Mouse (Mus musculus) heart, postnatal 0 days (tissue): ENCODE data around the gene Cldnd2.

ENCODE experiments used
- CTCF ChIP-seq: IDR thresholded peaks from 2 replicates; pipeline ENCODE4 v1.5.1; 2016; ENCODE audit warnings: antibody characterized with exemption, control low read depth, low read depth
- EP300 ChIP-seq: IDR thresholded peaks from 2 replicates; pipeline ENCODE4 v1.6.1; 2016; ENCODE audit warnings: antibody characterized with exemption, low read depth

DNA sequence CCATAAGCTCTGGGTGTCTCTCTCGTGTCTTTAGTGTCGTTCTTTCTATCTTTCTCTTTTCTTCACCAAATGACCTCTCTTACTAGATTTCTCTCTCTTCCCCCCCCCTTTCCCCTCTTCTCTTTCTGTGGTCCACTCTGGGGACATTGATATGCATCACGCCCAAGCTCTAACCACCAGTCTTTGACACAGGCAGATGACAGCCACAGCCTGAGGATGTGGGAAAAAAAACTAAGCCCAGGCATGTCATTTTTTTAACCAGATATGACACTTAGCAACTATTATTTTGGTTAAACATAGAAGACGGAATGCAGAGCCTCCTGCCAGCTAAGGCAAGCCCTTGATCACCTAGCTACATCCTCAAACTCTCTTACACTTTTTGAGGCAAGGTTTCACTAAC, 2.0 kb upstream of the Cldnd2 start:
- no peak for TF ChIP-seq EP300
- no peak for TF ChIP-seq CTCF
